Mouse (Mus musculus) thymus, postnatal 0 days (tissue): ENCODE measurements around the gene Nepn. TPM values are rescaled to one million over a fixed set of nuclear protein-coding genes. Genes with fewer than 3 reads are reported as not detected.
"Not testable (repeated sequence)": the region's sequence is repeated elsewhere in the genome, so short reads cannot be mapped to it uniquely, and the experiment has no call there.

Experiments
- DNase-seq: peaks from one replicate; pipeline ENCODE4 v3.0.0-alpha.2; 2015; ENCODE audit warnings: low spot score
- polyA plus RNA-seq: library from polyadenylated mRNA; unstranded; fragments of >200 nt; fragmentation: Nextera tagmentation; extraction: Ambion mirVana; gene quantifications from 2 replicates; pipeline ENCODE4 v1.2.1, GENCODE M21; 2015

The Nepn gene
- polyA plus RNA-seq: 0.07 and 0.09 TPM in 2 replicates

DNA sequence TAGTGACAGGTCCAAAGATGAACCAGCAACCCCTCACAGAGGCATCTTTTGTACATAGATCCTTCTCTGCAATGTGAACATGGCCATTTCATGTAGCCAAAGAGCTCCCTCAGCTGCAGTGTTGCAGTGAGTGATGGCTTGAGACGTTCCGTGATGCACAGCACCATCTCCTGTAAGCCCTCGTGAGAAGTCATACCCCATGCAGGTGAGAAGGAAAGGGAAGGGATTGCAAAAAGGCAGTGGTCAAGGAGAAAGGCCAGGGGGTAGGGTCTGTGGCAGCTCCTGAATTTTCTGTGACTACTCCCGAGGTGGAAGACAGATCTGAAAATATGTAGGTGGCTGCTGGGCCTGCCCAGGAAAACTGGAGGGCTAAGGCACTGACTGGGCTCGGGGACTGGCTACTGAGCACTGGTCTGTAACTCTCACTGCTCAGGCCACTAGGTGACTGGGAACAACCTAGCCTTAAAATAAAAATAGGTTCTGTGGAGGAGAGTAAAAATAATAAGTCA, at the start of gene Nepn:
Gene Nepn (plus strand): TSS at position 51 of the 509 bp plus-strand sequence.
- DNase-seq: no peak

DNA sequence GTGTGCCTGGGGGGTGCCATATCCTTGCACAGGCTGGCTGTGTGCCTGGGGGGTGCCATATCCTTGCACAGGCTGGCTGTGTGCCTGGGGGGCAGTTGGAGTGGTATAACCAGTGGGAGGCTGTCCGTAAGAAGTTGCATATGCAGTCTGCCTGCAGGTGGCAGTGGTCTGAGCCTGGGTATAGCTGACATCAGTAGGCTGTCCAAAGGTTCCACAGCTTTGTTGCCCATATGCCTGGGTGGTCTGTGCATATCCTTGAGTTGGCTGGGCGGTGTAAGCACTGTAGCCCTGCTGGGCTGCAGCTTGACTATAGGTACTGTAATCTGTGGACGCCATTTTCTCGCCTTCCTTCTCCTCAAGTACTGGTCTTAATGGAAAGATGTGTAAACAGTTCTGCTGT, 45.4 kb upstream of the Nepn start:
- DNase-seq: not testable (repeated sequence)

DNA sequence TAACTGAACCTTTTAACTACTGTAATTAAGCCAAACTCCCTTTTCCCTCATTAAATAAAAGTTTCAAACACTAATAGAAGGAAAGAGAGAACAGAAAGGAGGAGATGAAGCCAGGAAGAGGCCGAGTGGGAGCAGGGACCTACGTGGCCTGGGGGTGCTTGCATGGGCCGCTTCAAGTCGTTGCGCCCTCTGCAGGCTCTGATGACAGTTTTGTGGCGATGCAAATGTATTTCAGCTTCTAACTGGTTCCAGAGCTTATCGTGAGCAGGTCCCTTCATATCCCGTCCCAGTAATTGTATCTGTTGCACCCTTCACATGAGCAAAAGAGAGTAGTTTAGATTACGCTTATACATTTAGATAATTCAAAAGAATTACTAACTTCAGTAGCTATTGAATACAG, 35.6 kb upstream of the Nepn start:
- DNase-seq: no peak

- no peak for DNase-seq
Measured at GRCm38 (mm10) chr10:52358467-52358866, 30.3 kb upstream of the Nepn start, which contains the start of gene Gm26741. Gene Gm26741, plus strand, starts transcription at chr10:52358767.

GRCm38 (mm10) chr10:52360241-52360735, 28.5 kb upstream of the Nepn start:
- no peak for DNase-seq

DNA sequence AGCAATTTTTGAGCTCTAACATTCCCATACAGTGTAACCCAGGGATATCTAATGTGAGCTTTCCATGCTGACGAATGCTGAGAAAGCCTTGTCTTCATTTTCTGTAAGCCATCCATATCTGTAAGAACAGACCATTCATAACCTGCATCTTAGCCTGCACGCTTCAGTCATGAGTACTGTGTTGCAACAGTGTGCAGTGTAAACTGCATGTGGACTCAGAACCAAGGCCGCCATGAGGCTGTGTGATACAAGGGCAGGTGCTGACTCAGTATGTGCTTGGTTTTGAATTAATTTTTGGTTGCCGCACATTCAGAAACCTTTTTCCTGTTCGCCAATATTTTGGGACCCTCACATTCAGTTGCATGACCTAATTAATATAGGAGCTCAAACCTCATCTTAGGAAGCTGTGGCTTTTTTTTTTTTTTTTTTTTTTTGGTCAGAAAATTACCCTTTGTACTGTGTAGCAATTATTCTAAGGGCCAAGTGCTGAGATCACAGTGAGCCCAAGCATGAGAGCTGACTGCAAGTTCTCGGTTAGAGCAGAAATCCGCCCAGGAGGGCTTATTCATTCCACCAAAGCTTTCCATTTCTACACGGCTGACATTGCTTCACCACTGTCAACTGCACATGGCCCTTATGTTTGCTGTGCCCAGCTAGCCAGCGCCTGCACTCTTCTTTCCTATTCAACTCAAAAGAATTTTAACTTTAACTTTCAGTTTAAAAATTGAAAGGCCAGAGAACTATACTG, 27.7 kb upstream of the Nepn start:
- DNase-seq: no peak

DNA sequence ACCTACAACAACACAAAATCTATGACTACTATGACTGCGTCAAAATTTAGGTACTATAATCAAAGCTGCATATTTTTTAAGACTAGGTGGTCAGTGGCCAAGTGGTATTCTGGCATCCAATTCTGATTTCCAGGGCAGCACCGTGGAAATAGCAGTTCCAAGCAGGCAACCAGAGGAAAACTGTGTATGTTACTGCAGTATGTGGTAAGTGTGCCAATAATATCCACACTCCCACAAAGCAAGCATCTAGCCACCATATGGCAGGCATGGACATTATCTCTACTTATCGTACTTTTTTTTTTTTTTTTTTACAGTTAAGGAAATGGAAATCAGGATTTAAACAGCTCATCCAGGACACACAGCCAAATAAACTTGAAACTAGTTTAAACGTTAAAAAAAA, 20.4 kb upstream of the Nepn start:
- no peak for DNase-seq

GRCm38 (mm10) chr10:52373834-52374233, 14.9 kb upstream of the Nepn start:
- DNase-seq: no peak

DNA sequence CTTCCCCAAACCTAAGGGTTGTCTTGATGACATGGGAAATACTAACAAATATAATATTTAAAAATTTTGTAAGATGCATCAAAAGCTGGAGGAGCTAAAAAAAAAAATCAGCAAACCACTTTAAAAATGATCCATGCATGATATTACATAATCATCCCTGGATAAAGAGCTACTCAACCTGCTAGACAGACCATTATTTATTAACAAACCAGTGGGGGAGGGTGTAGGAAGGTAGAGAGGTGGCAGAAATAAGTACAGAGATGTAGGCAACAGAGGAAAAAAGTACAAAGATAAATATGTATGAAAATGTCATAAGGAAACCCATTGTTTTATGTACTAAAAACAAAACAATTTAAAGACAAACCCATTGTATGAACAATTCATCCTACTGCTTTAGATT, 14.1 kb upstream of the Nepn start:
- no peak for DNase-seq

- no peak for DNase-seq
Measured at GRCm38 (mm10) chr10:52376422-52376821, 12.3 kb upstream of the Nepn start.

DNA sequence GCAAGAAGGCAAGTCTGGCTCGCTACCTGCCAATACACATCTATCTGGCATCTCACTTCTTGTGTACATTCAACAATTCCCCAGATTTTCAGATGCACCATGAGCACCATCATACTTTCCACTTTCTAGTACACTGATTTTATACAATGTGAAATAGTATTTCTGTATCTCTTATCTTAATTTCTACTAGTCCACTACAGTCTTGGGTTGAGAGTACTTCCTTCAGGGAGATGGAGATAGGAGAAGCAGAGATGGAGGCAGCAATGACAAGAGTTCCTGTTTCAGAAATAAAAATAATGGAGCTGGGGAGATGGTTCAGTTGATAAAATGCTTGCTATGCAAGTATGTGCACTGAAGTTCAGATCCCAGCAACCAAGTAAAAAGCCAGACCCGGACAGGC, 11.0 kb upstream of the Nepn start:
- DNase-seq: no peak

DNA sequence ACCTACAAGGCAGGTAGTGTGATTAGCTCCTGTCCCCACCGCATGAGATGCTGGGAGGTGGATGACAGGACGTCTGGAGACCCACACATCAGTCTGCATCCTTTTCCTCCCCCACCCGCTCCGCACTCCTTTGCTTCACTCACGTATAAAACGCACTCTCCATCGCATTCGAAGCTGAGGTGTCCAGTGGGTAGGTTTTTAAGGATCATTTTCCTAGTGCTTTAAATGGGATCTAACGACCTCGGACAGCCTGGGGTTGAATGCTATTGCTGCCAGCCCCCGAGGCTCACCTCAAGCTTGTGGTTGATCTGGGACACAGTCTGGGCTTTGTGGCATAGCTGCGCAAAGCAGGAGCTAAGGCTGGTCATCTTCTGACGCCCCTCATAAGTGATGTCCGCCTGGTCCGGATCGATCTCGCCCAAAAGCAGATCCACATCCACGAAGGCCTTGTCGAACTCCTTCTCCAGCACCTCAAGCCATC, 7.4 kb upstream of the Nepn start:
- DNase-seq: peak; percentile 20

- peak; percentile 98 for DNase-seq
Measured at GRCm38 (mm10) chr10:52381845-52382591, 6.8 kb upstream of the Nepn start, which contains the start of gene Gopc. Gene Gopc, minus strand, starts transcription at chr10:52382124.

GRCm38 (mm10) chr10:52383022-52383421, 5.8 kb upstream of the Nepn start:
- no peak for DNase-seq

- no peak for DNase-seq
Measured at GRCm38 (mm10) chr10:52383522-52383921, 5.2 kb upstream of the Nepn start.

DNA sequence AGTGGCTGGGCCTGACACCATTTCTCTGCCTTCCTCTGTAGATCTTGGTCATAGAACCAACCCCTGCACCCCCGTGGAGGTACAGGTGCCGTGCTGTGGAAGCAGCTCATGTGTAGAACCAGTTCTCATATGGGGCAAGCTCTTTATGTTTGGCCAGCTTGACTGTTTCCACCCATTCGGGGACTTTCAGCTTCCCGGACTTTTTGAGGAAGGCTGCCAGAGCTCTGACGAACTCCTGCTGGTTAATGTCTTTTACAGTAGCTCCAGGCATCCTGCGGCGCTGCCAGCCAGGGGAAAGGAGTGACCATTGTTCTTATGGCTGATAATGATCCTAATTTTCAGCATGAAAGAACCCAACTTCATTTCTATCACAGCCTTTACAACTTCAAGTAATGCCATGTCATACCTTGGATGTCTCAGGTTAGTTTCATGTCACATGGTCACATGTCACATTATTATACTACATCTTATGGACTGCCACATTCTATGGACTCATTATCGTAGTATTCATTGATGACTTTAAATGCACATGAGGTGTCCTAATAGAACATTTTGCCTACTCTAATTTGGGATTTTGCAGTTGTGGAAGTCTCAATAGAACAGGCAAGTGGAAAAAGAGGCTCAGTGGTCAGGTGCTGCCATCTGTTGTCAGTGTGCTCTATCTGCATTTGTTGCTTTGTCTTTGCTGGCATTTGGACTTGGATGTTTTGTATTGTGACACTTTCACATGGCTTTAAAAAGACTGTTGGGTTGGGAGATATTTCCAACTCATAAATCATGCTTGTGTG, 3.8 kb upstream of the Nepn start:
- DNase-seq: peak; percentile 48

- DNase-seq: no peak
Measured at GRCm38 (mm10) chr10:52387192-52387591, 1.6 kb upstream of the Nepn start.

- no peak for DNase-seq
Measured at GRCm38 (mm10) chr10:52389438-52389837, 666 bp downstream of the Nepn start.

DNA sequence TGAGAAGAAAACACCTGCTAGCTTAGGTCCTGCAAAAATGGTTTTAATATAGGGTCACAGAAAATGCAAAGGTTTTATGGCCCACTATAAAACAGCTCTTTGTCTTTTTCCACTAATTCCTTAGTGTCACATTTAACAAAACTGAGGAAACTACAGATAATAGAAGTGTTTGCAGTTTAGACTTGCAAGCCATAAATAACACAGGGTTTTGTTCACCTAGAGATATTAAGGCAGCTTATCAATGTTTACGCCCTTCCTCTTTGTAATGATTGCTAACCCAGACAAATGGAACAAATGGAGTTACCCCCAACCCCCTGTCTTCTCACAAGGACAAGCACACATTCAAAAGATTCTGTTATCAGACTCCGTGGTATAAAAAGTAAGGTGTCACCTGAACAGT, 2.4 kb downstream of the Nepn start:
- DNase-seq: no peak

- DNase-seq: no peak
Measured at GRCm38 (mm10) chr10:52396647-52397046, 7.9 kb downstream of the Nepn start.

GRCm38 (mm10) chr10:52398715-52399114, 9.9 kb downstream of the Nepn start:
- no peak for DNase-seq
